Mouse (Mus musculus): ENCODE results near the gene Psmd10.

Gene Psmd10

GRCm38 (mm10) chrX:140956272-140956940 lies at the start of gene Psmd10, which contains the start of gene Atg4a:
Gene Psmd10 (minus strand): TSS chrX:140956728.
Gene Atg4a (plus strand): TSS chrX:140956907.
- CTCF ChIA-PET: no interaction called here

GRCm38 (mm10) chrX:140998885-140999284 lies 42.4 kb upstream of the Psmd10 start:
- CTCF ChIA-PET: no interaction called here

DNA sequence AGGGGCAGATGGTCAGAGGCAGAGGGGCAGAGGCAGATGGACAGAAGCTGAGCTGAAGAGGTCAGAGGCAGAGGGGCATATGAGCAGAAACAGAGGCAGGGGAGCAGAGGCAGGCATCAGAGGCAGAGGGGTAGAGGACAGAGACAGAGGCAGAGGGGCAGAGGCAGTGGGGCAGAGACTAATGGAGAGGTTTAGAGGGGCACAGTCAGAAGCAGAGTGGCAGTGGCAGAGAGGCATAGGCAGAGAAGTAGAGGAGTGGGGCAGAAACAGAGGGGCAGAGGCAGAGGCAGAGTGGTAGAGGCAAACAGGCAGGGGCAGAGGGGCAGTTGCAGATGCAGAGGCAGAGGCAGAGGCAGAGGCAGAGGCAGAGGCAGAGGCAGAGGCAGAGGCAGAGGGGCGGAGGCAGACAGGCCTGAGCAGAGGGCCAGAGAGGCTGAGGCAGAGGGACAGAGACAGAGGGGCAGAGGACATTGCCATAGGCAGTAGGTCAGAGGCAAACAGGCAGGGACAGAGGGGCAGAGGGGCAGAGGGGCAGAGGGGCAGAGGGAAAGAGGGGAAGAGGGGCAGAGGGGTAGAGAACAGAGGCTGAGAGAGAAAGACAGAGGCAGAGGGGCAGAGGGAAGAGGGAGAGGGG lies 41.5 kb upstream of the Psmd10 start:
- CTCF ChIA-PET: no interaction called here

DNA sequence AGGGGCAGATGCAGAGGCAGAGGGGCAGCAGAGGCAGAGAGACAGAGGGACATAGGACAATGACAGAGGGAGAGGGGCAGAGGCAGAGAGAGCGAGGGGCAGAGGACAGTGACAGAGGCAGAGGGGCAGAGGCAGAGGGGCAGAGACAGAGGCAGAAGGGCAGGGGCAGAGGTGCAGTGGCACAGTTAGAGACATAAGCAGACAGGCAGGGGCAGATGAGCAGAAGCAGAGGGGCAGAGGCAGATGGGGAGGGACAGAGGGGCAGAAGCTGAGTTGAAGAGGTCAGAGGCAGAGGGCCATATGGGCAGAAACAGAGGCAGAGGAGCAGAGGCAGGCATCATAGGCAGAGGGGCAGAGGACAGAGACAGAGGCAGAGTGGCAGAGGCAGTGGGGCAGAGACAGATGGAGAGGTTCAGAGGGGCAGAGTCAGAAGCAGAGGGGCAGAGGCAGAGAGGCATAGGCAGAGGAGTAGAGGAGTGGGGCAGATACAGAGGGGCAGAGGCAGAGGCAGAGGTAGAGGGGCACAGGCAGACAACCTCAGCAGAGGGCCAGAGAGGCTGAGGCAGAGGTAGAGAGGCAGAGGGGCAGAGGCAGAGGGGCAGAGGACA lies 40.5 kb upstream of the Psmd10 start:
- CTCF ChIA-PET: no interaction called here

GRCm38 (mm10) chrX:140985256-140985655 lies 28.7 kb upstream of the Psmd10 start:
- CTCF ChIA-PET: no interaction called here

DNA sequence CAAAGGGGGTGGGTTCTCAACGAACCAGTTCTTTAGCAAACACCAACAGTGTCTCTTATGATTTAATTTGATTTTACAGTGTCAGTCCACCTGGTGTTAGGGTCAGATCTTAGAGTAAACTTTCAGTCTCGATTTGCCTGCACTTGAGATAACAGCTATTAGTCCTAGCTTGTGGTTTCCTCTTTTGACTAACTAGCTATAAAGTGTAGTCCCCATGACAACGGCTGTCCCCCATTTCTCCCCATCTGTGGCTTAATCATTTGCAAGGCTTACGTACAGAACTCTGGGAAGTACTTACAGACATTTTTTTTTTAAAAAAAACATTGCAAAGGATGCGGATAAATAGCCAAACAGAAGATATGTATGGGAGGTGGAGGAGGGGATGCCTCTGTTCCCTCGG lies 28.3 kb upstream of the Psmd10 start:
- CTCF ChIA-PET: no interaction called here

DNA sequence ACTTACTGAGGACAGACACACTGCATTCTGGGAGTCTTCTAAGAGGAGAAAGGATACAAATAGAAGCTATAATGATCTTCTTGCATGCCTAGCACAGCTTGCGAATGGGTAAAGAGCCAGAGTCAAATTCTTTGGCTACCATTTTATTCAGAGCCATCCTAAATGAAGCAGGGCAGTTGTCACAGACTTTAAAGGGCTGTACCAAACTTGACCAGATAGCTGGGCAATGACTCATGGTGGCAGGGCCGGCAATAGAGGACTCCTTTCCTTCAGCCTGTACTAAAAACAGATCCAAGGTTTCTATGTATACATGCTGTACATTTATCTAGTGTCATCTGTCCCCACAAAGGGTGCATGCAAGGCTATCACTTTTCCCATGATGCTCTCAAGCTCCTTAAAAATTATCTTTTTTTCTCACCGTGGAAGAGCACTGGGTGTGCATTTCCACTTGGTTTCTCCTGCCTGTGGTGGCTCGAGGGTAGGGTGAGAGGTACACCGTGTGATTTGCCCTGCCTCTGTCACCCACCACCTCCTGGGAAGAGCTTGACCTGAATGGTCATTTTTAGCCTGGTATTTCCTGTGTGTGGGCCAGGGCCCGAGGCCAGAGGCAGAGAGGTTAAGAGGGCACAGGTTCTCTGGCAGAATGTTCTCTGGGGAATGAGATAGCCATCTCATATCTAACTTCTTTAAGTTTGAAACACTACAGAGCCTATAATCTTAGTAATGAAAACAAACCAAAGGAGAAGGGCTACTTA lies 26.9 kb upstream of the Psmd10 start:
- CTCF ChIA-PET: no interaction called here

DNA sequence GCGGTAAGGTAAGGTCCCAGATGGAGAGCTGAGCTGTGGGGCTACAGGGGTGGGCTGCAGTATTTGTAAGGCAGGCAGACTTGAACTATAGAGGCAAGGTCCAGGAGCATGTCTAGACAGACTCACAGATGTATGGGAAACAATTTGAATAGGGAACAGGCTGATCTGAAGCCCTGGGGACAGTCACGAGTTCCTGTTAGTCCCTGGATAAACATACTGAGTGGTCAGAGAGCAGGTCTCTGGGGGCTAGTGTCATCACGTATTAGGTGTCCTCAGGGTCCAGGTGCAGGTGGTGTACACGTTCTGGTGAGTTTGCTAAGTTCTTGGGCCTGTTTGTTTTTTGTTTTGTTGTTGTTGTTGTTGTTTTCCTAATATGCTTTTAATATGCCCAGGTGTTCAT lies 23.6 kb upstream of the Psmd10 start:
- CTCF ChIA-PET: no interaction called here

DNA sequence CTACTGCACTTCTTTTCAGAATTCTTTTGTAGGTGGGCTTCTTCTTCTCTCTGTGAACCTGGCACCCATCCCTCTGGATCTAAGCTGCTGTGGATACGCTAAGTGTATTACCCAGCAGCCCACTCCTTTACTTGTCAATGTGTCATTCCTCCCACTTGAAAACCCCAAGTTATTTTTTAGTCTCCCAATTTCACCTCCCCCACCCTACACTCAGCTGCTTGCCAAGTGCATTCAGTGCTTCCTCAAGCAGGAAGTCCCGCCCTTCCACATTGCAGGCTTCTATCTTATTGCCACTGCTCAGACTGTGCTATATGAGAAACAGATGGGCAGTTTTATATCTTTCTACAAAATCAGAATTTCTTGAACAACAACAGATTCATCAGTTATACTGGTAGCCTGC lies 23.0 kb upstream of the Psmd10 start:
- CTCF ChIA-PET: no interaction called here

GRCm38 (mm10) chrX:140978943-140979342 lies 22.4 kb upstream of the Psmd10 start:
- CTCF ChIA-PET: no interaction called here

- CTCF ChIA-PET: no interaction called here
These were observed 431 bp upstream of the Psmd10 start for GRCm38 (mm10) chrX:140956959-140957358.

- CTCF ChIA-PET: no interaction called here
These were observed 2.9 kb downstream of the Psmd10 start for GRCm38 (mm10) chrX:140953618-140954017.

- CTCF ChIA-PET: no interaction called here
These were observed 20.3 kb downstream of the Psmd10 start for GRCm38 (mm10) chrX:140936271-140936670.

GRCm38 (mm10) chrX:140933263-140933662 lies 23.3 kb downstream of the Psmd10 start:
- CTCF ChIA-PET: no interaction called here

DNA sequence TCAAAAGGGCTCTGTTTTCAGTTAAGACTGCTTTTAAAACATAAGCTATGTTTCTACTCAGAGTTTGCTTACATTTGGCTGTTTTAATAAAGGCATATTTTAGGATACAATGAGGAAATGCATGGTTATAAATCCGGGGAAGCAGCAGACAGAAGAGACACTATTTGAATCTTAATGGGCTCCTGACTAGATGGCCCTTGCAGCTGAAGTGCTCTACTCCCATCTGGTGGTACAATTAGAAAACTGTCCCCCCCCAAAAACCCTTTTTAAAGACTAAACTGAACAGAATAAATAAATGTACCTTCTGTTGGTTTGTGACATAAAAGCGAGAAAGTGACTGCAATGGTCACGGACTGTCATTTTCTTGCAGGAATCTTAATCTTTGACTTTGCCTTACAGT lies 24.5 kb downstream of the Psmd10 start:
- CTCF ChIA-PET: no interaction called here

- CTCF ChIA-PET: no interaction called here
These were observed 35.2 kb downstream of the Psmd10 start for GRCm38 (mm10) chrX:140921321-140921720.

DNA sequence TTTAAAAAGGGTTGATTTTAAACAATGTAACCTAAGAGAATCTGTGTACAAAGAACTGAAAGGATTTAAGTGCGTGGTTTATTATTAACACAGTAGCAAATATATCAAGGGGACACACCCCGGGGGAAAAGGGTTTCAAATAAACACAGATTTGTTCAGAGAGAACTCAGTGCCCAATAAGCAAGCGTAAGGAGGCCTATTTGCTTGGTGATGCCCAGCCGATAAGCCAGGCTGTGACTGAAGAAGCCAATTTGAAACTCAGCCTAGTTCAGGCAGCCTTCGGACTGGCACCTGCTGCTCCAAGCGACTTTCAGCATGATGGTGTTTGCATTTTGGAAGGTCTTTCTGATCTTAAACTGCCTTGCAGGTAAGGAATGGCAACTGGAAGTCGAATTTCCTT lies 49.2 kb downstream of the Psmd10 start, which contains the start of gene Vsig1:
TSS of gene Vsig1 (plus strand) at position 249 of the 400 bp plus-strand sequence.
- CTCF ChIA-PET: no interaction called here

DNA sequence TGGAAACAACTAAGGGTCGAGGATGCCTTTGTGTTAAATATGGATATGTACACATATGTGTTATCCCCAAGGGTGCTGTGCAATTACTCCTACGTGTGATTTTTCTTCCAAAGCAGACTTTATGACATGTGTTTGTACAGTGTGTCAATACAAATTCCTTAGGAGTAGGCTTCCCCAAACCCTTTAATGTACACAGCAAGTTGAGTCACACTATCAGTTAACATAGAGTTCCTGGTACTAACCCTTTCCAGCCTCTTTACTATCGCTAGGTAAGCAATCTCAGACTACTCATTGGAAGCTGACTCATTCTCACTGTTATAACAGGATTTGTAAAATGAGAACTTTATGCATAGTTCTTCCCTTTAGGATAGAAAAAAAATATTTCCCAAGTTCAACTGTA lies 53.0 kb downstream of the Psmd10 start:
- CTCF ChIA-PET: no interaction called here

All from spleen, embryonic (tissue).